Mouse (Mus musculus) hindbrain, embryonic 16.5 days (tissue): ENCODE measurements around the gene Ripor3. TPM values are rescaled to one million over a fixed set of nuclear protein-coding genes. Genes with fewer than 3 reads are reported as not detected.

Experiments
- ATAC-seq: fragments of 200-750 bp; cut with Nextera tagmentation; 2 replicates; pipeline ENCODE4 v1.8.0; 2017; ENCODE audit warnings: moderate TSS enrichment, moderate library complexity
- H3K27ac ChIP-seq: fragments of 300-500 bp; sonication (generic); 2 replicates; pipeline ENCODE4 v1.5.1; 2014; ENCODE audit warnings: low read depth, mild to moderate bottlenecking, control low read depth, low read length, moderate library complexity
- H3K27me3 ChIP-seq: fragments of 300-500 bp; sonication (generic); replicated peaks from 2 replicates; pipeline ENCODE4 v1.6.1; 2014; ENCODE audit warnings: low read length; ENCODE audit not compliant: control insufficient read depth, insufficient read depth
- H3K36me3 ChIP-seq: fragments of 300-500 bp; sonication (generic); 2 replicates; pipeline ENCODE4 v1.6.1; 2014; ENCODE audit warnings: mild to moderate bottlenecking, low read length, moderate library complexity, mixed read lengths; ENCODE audit not compliant: control insufficient read depth, insufficient read depth
- H3K4me1 ChIP-seq: fragments of 300-500 bp; sonication (generic); 2 replicates; pipeline ENCODE4 v1.6.1; 2014; ENCODE audit warnings: low read depth, low read length; ENCODE audit not compliant: control insufficient read depth, insufficient read depth
- H3K4me2 ChIP-seq: fragments of 300-500 bp; sonication (generic); 2 replicates; pipeline ENCODE4 v1.6.1; 2014; ENCODE audit warnings: mild to moderate bottlenecking, low read length, control low read depth, moderate library complexity
- H3K4me3 ChIP-seq: fragments of 300-500 bp; sonication (generic); 2 replicates; pipeline ENCODE4 v1.5.1; 2014; ENCODE audit warnings: mild to moderate bottlenecking, low read length, control low read depth, moderate library complexity
- H3K9ac ChIP-seq: fragments of 300-500 bp; sonication (generic); 2 replicates; pipeline ENCODE4 v1.6.1; 2014; ENCODE audit warnings: low read depth, mild to moderate bottlenecking, control low read depth, low read length, moderate library complexity
- H3K9me3 ChIP-seq: fragments of 300-500 bp; sonication (generic); 2 replicates; pipeline ENCODE4 v1.6.1; 2014; ENCODE audit warnings: mild to moderate bottlenecking, low read length, moderate library complexity; ENCODE audit not compliant: control insufficient read depth
- WGBS: fragments of 180-500 bp; shearing (Covaris S2); extraction: QIAGEN DNeasy Blood & Tissue Kit; methylation state at CpG from one replicate; pipeline ENCODE4 v1.1.7; 2014; 5-methylcytosine and 5-hydroxymethylcytosine counted together
- polyA plus RNA-seq: library from polyadenylated mRNA; unstranded; fragments of >200 nt; fragmentation: Nextera tagmentation; extraction: Ambion mirVana; gene quantifications from 2 replicates; pipeline ENCODE4 v1.2.1, GENCODE M21; 2015

The Ripor3 gene
- polyA plus RNA-seq, 1 experiment from 2014 or later = 0.19 TPM

DNA sequence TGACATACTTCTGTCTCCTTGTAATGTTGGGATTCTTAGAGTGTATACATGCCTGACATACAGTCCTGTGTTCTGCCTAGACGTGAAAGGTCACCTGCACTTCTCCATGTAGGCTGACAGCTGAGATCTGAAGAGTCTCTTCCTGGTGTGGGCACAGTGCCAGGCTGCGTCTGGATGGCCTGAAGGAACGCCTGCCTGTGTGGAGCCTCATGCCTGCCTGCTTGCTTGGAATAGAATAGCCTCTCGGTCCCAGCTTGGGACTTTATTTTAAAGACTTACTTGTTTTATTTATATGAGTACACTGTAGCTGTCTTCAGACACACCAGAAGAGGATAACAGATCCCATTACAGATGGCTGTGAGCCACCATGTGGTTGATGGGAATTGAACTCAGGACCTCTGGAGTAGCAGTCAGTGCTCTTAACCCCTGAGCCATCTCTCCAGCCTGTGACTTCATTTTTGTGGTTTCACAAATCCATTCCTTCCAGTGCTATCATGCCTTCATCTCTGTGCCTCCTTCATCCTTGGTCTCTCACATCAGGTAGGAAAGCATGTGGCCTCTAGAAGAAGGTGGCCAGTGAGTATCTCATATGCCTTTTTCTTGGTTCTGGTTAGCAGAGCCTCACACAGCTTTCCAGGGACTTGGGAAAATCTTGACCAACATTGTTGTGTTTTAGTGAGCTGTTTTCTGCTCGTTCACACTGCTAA lies 52.2 kb downstream of the Ripor3 start:
- no peak overlapping the region for H3K4me2 ChIP-seq
- WGBS = 41% methylated on average over 5 of the region's 5 CpGs
- no peaks in the 10 kb centered on the region for H3K9me3 ChIP-seq
- peaks cover 21% of the 10 kb centered on the region for H3K4me1 ChIP-seq
- no peak overlapping the region; the same call in 1 of the 2 replicates for H3K9ac ChIP-seq
- no peaks in the 10 kb centered on the region for H3K36me3 ChIP-seq
- no peak for ATAC-seq
- no peak overlapping the region for H3K4me3 ChIP-seq
- peak overlapping the region; percentile 54 for H3K27ac ChIP-seq
- H3K27me3 ChIP-seq = no peaks in the 10 kb centered on the region

DNA sequence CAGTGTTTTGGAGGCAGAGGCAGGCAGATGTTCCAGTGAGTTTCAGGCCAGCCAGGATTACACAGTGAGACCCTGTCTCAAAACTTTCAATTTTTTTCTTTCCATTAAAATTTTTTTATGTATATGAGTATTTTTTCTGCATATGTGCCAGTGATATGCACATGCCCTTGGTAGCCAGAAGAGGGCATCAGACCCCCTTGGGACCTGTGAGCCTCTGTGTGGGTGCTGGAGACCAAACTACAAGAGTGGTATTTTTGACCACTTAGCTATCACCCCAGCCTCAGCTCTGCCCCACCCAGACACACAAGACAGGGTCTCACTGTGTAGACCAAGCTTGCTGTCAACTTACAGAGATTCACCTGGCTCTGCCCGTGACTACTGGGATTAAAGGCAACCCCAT lies 52.9 kb downstream of the Ripor3 start:
- Histone ChIP-seq H3K27ac (no peak overlapping the region), H3K9ac (no peak overlapping the region), H3K4me1 (peaks cover 21% of the 10 kb centered on the region), H3K9me3 (no peaks in the 10 kb centered on the region), H3K4me2 (no peak overlapping the region), H3K27me3 (no peaks in the 10 kb centered on the region), H3K4me3 (no peak overlapping the region), H3K36me3 (no peaks in the 10 kb centered on the region)
- no peak for ATAC-seq
- WGBS = 97% methylated on average over 1 of the region's 1 CpGs

DNA sequence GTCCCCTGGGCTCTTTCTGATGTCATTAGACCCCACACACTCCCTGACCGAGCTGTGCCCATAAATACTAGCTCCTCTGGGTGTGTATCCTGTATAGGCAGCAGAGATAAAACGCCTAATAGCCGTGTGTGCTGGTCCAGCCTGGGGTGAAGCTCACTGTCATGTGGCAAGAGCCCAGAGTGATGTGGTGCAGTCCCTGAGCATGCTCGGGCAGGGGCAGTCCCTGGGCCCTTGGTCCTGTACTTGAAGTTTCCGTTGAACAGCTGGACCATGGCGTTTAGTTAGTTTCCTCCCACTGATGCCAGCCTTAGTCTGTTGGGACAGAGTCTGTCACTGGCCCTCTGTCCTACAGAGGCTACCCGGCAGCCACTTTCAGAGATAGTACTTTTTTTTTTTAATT lies 55.5 kb downstream of the Ripor3 start:
- WGBS = 90% methylated on average over 7 of the region's 7 CpGs

DNA sequence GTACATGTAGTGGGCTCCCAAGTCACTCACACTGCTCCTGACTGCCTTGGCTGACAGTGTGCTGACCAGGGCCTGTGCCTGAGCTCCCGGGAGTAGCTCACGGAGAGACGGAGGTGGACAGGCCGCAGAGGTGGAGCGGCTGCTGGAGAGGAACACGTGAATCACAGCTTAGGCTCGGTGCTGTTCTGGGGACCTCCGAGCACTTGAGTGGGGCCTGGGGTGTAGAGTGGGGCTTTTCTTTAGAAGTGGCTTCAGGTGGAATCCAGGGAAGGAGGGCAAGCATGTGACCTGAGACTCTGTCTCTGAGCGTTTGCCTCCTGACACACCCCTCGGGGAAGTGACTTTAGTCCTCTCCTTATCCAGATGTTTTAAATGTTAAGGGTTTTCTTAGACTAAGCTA lies 56.6 kb downstream of the Ripor3 start:
- Histone ChIP-seq H3K4me3 (no peak overlapping the region), H3K27me3 (no peaks in the 10 kb centered on the region), H3K27ac (no peak overlapping the region), H3K36me3 (no peaks in the 10 kb centered on the region), H3K9me3 (no peaks in the 10 kb centered on the region), H3K4me2 (no peak overlapping the region), H3K4me1 (peaks cover 14% of the 10 kb centered on the region; the same call in 1 of the 2 replicates), H3K9ac (no peak overlapping the region)
- WGBS = 92% methylated on average over 10 of the region's 10 CpGs
- no peak for ATAC-seq

More for the DNA sequence above, 55.5 kb downstream of the Ripor3 start:
- Histone ChIP-seq H3K4me1 (peaks cover 21% of the 10 kb centered on the region), H3K36me3 (no peaks in the 10 kb centered on the region), H3K4me3 (no peak overlapping the region), H3K9me3 (no peaks in the 10 kb centered on the region), H3K27me3 (no peaks in the 10 kb centered on the region), H3K4me2 (no peak overlapping the region), H3K9ac (no peak overlapping the region), H3K27ac (no peak overlapping the region)
- ATAC-seq = no peak

DNA sequence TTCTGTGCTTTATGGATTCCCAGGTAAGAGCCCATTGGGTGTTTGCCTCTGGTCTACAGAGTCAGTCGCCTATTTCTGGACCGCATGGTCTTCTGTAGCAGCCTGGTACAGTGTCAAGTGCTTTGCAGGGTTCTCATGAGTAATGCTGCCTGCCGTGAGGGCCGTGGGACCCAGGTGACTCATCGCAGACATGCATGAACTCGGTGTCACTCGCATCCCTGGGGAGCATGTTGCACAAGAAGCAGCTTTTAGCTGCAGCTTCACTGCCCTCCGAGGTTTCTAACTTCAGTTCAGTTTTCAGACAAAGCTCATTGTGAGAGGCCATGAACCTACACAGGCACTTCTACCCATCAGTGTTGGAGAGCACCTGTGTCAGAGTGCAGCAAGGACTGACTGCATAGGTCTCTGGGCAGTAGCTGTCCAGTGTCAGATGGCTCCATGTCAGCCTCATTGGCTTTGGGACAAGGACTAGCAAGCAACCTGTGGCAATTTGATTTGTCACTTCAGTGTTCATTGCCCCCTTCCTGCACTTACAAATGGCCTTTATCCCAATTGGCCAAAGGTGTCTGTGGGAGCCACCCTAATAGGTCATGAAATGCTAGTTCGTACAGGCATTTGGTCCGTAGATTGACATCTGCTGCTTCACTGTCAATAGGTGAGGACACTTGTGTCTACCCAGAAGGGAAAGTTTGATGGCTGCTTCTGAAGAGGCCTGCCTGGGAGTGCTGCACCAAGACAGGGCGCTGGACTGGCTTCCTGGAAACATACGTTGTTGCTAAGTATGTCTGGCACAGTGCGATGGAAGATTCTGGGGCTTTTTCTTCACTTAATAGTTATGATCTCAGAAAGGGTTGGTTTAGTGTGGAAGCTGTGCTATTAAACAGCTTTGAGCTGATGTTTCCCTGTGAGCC lies 58.9 kb downstream of the Ripor3 start:
- Histone ChIP-seq H3K4me2 (no peak overlapping the region), H3K9ac (no peak overlapping the region), H3K27me3 (no peaks in the 10 kb centered on the region), H3K4me3 (no peak overlapping the region), H3K27ac (no peak overlapping the region), H3K4me1 (peaks cover 7% of the 10 kb centered on the region; the same call in 1 of the 2 replicates), H3K9me3 (no peaks in the 10 kb centered on the region), H3K36me3 (no peaks in the 10 kb centered on the region)
- 87% methylated on average over 13 of the region's 13 CpGs for WGBS
- no peak for ATAC-seq

DNA sequence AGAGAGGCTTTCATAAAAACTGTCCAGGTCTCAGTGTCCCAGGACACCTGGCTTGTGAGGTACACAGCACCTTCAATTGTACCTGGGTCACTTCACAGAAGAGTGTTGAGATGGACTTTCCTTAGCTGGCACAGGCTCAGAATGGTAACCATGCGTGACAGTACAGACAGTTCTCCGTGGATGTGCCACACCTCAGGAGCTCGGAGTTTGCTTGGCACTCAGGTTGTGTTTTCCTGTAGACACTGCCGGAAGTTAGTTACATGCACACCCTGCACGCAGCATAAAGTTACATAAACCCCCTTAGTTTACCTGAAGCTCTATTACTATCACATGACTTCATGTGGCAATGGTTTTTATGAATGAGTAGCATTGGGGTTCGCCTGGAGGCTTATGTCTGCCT lies 59.7 kb downstream of the Ripor3 start:
- Histone ChIP-seq H3K9me3 (no peaks in the 10 kb centered on the region), H3K27ac (no peak overlapping the region), H3K9ac (no peak overlapping the region), H3K27me3 (no peaks in the 10 kb centered on the region), H3K4me1 (peaks cover 8% of the 10 kb centered on the region), H3K36me3 (no peaks in the 10 kb centered on the region), H3K4me3 (no peak overlapping the region), H3K4me2 (no peak overlapping the region)
- WGBS = 78% methylated on average over 6 of the region's 6 CpGs
- no peak for ATAC-seq

DNA sequence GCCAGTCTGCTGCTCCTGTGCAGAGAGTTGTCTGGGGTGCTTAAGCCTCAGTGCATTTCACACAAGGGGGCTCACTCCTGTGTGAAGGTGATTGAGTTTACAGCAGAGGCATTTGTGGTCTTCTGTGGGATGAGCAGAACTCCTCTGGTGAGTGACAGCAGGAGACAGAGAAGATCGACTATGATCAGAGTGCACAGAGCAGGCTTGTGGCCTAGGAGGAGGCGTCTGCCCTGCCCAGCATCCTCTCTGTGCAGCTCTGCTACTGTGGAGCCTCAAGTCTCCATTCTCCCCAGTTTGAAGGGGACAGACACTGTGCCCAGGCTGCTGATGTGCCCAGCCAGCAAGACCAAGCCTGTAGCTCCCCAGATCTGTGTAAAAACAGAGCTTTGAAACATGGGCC lies 60.6 kb downstream of the Ripor3 start:
- Histone ChIP-seq H3K4me3 (no peak overlapping the region), H3K4me2 (no peak overlapping the region), H3K27ac (no peak overlapping the region; the same call in 1 of the 2 replicates), H3K9me3 (no peaks in the 10 kb centered on the region), H3K4me1 (peaks cover 17% of the 10 kb centered on the region), H3K36me3 (no peaks in the 10 kb centered on the region), H3K27me3 (no peaks in the 10 kb centered on the region), H3K9ac (no peak overlapping the region)
- ATAC-seq = no peak
- whole genome bisulfite sequencing = 60% methylated on average over 2 of the region's 2 CpGs

DNA sequence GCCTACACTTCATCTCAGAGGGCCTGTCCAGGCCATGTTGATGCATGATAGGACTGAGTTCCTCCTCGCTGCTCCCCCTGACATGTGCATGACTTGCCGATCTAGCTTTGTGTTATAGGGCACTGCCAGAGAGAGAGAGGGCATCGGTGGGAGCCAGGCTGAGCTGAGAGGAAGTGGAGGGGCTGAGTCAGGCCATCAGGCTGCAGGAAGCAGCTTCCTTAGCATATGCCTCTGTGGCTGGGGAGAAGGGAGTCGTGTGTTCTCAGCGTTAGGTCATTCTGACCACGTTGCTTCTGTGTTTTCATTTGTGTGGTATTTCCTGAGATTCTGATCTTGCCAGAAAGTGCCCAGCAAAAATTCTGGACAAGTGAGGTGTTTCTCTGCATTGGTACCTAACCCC lies 61.2 kb downstream of the Ripor3 start:
- Histone ChIP-seq H3K27ac (peak overlapping the region; percentile 9; the same call in 1 of the 2 replicates), H3K27me3 (no peaks in the 10 kb centered on the region), H3K4me3 (no peak overlapping the region), H3K9me3 (no peaks in the 10 kb centered on the region), H3K9ac (no peak overlapping the region), H3K4me1 (peaks cover 17% of the 10 kb centered on the region), H3K36me3 (no peaks in the 10 kb centered on the region), H3K4me2 (no peak overlapping the region)
- no peak for ATAC-seq
- WGBS = 75% methylated on average over 6 of the region's 6 CpGs

DNA sequence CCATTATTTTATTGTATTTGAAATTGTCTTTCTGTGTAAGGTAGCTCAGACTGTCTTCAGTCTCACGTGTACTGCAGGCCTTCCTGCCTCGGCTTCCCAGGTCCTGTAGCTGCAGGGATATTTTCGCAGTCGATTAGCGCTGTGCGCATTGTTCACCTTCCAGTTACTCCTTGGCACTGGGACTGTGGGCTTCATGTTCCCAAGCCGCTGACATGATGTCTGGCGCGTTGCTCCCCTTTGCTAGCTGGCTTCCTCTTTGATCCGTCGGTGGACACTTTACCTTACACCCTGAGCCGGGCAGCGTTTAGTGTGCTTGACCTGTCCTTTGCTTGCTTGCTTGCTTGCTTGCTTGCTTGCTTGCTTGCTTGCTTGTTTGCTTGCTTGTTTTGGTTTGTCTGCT lies 61.9 kb downstream of the Ripor3 start:
- Histone ChIP-seq H3K27ac (no peak overlapping the region), H3K4me2 (no peak overlapping the region), H3K9ac (no peak overlapping the region), H3K9me3 (no peaks in the 10 kb centered on the region), H3K4me1 (peaks cover 24% of the 10 kb centered on the region), H3K27me3 (no peaks in the 10 kb centered on the region), H3K36me3 (no peaks in the 10 kb centered on the region), H3K4me3 (no peak overlapping the region)
- ATAC-seq = no peak
- 76% methylated on average over 13 of the region's 13 CpGs for WGBS
